8 mouse cellular contexts compared by ENCODE assay signal in genomic region chr5:123135471-123136360, GRCm38 (mm10). TPM values are rescaled to one million over a fixed set of nuclear protein-coding genes. Genes with fewer than 3 reads are reported as not detected.
A peak's percentile ranks its signal among the peaks of the same experiment; 100 is the strongest.
DNase-seq lines count a peak whose midpoint lies in the region; ATAC-seq and TF ChIP-seq lines count a peak whose summit lies in the region.

No protein-coding gene starts in this region.

- H3K27ac ChIP-seq in embryonic facial prominence, embryonic 11.5 days (replicated peaks; ENCODE audit: low read depth, low read length), result peak overlapping the region; percentile 100
- peak overlapping the region; percentile 100 for H3K27ac ChIP-seq in liver, embryonic 13.5 days
- H3K27ac ChIP-seq in thymus, adult 2 months (ENCODE audit: control insufficient read depth, insufficient read depth, low read length), result peak overlapping the region; percentile 95; the same call in 1 of the 2 replicates

- no peaks in the 10 kb centered on the region for H3K36me3 ChIP-seq in embryonic facial prominence, embryonic 11.5 days (replicated peaks; ENCODE audit: control insufficient read depth, insufficient read depth, low read depth, low read length)
- H3K36me3 ChIP-seq in liver, embryonic 13.5 days, result peaks cover 31% of the 10 kb centered on the region
- H3K36me3 ChIP-seq in thymus, adult 2 months (ENCODE audit: control insufficient read depth, insufficient read depth, low read length), result peaks cover 4% of the 10 kb centered on the region; the same call in 1 of the 2 replicates

- H3K27me3 ChIP-seq in embryonic facial prominence, embryonic 11.5 days (ENCODE audit: control insufficient read depth, insufficient read depth, low read length), result no peaks in the 10 kb centered on the region
- 0 out of 2 replicates have a peak, but pooled peaks cover 1% of the 10 kb centered on the region for H3K27me3 ChIP-seq in liver, embryonic 13.5 days
- H3K27me3 ChIP-seq in thymus, adult 2 months (ENCODE audit: control insufficient read depth, insufficient read depth, low read length), result no peaks in the 10 kb centered on the region

- no peak for TF ChIP-seq POLR2A in thymus, adult 2 months (IDR thresholded peaks at IDR 0.05; ENCODE audit: control insufficient read depth, extremely low read depth, insufficient read depth, low read length, poor library complexity)

- H3K9ac ChIP-seq in embryonic facial prominence, embryonic 11.5 days (replicated peaks; ENCODE audit: low read length), result peak overlapping the region; percentile 50
- H3K9ac ChIP-seq in liver, embryonic 13.5 days, result peak overlapping the region; percentile 100

- TF ChIP-seq CTCF in thymus, adult 2 months (IDR thresholded peaks at IDR 0.05; ENCODE audit: borderline replicate concordance, control insufficient read depth, extremely low read depth, insufficient read depth, low read length, poor library complexity), result no peak

- no peak for ATAC-seq in embryonic facial prominence, embryonic 11.5 days (replicated peaks; ENCODE audit: insufficient number of reproducible peaks, low FRiP score, low TSS enrichment, low read depth)
- peak; percentile 34 for ATAC-seq in liver, embryonic 13.5 days (ENCODE audit: low read depth)

- 2% methylated on average over 30 of the region's 30 CpGs for WGBS in embryonic facial prominence, embryonic 11.5 days
- WGBS in liver, embryonic 13.5 days (ENCODE audit: insufficient replicate concordance), result 9% methylated on average over 30 of the region's 30 CpGs
- 56% methylated on average over 30 of the region's 30 CpGs for WGBS in thymus, adult 2 months

- H3K4me3 ChIP-seq in embryonic facial prominence, embryonic 11.5 days (ENCODE audit: low read depth, low read length), result peak overlapping the region; percentile 98
- H3K4me3 ChIP-seq in liver, embryonic 13.5 days (replicated peaks), result peak overlapping the region; percentile 96
- H3K4me3 ChIP-seq in thymus, adult 2 months (ENCODE audit: control insufficient read depth, insufficient read depth, low read length), result peak overlapping the region; percentile 76

- peak; percentile 88 to 95 for DNase-seq in urinary bladder, adult 18-20 months (ENCODE audit: low spot score in 2 of 2)
- DNase-seq in urinary bladder, postnatal 10 days (ENCODE audit: low spot score), result no peak
- DNase-seq in embryonic facial prominence, embryonic 11.5 days (ENCODE audit: low spot score), result peak; percentile 70
- DNase-seq in heart, adult 8-10 months (ENCODE audit: low spot score), result peak; percentile 95
- DNase-seq in kidney, adult 8-10 months, result peak; percentile 95 to 96
- peak; percentile 86 for DNase-seq in liver, embryonic 13.5 days
- peak; percentile 59 for DNase-seq in neural tube, embryonic 10.5 days (ENCODE audit: extremely low spot score, low spot score)
- no peak for DNase-seq in thymus, adult 2 months

- no peaks in the 10 kb centered on the region for H3K9me3 ChIP-seq in embryonic facial prominence, embryonic 11.5 days (replicated peaks; ENCODE audit: control insufficient read depth, low read length)
- H3K9me3 ChIP-seq in liver, embryonic 13.5 days (replicated peaks), result no peaks in the 10 kb centered on the region

- H3K4me1 ChIP-seq in embryonic facial prominence, embryonic 11.5 days (ENCODE audit: control insufficient read depth, insufficient read depth, low read length), result peaks cover 21% of the 10 kb centered on the region
- peaks cover 91% of the 10 kb centered on the region for H3K4me1 ChIP-seq in liver, embryonic 13.5 days (replicated peaks)
- peaks cover 64% of the 10 kb centered on the region for H3K4me1 ChIP-seq in thymus, adult 2 months (replicated peaks; ENCODE audit: control insufficient read depth, insufficient read depth, low read length)

- H3K4me2 ChIP-seq in embryonic facial prominence, embryonic 11.5 days (ENCODE audit: low read depth, low read length), result peak overlapping the region; percentile 92
- H3K4me2 ChIP-seq in liver, embryonic 13.5 days, result peak overlapping the region; percentile 100

RNA-seq across cellular contexts. Expression of gene Rhof, which starts 3.2 kb away (rescaled TPM):
- polyA plus RNA-seq in embryonic facial prominence, embryonic 11.5 days (2014; fragmentation: Nextera tagmentation; extraction: Ambion mirVana), result 1.6 and 2.0 TPM in 2 replicates
- 1 to 10 TPM in 1 of 4 experiments, under 1 TPM in 3; 0.38 to 1.7 (median 0.68) TPM for total RNA-seq in heart, adult 8-10 months (2022)
- 2.5 and 3.4 TPM in 2 replicates for polyA plus RNA-seq in liver, embryonic 13.5 days (2015; fragmentation: Nextera tagmentation; extraction: Ambion mirVana)
- 45.1 and 51.9 TPM in 2 replicates for polyA plus RNA-seq in thymus, adult 2 months (2012; rRNA removed)

RNA-seq across cellular contexts. Expression of gene Setd1b, which starts 6.3 kb away (rescaled TPM):
- polyA plus RNA-seq in embryonic facial prominence, embryonic 11.5 days (2014; fragmentation: Nextera tagmentation; extraction: Ambion mirVana), result 9.6 and 9.8 TPM in 2 replicates
- 10 to 100 TPM; 14.3 to 21.5 (median 18.2) TPM for total RNA-seq in heart, adult 8-10 months (2022)
- polyA plus RNA-seq in liver, embryonic 13.5 days (2015; fragmentation: Nextera tagmentation; extraction: Ambion mirVana), result 3.4 and 3.8 TPM in 2 replicates
- 45.5 and 66.9 TPM in 2 replicates for polyA plus RNA-seq in thymus, adult 2 months (2012; rRNA removed)

RNA-seq across cellular contexts. Expression of gene Psmd9, which starts 33.5 kb away (rescaled TPM):
- 74.0 and 75.3 TPM in 2 replicates for polyA plus RNA-seq in embryonic facial prominence, embryonic 11.5 days (2014; fragmentation: Nextera tagmentation; extraction: Ambion mirVana)
- total RNA-seq in heart, adult 8-10 months (2022), result 10 to 100 TPM; 11.7 to 16.6 (median 13.8) TPM
- polyA plus RNA-seq in liver, embryonic 13.5 days (2015; fragmentation: Nextera tagmentation; extraction: Ambion mirVana), result 76.0 and 76.3 TPM in 2 replicates
- 32.7 and 34.7 TPM in 2 replicates for polyA plus RNA-seq in thymus, adult 2 months (2012; rRNA removed)

RNA-seq across cellular contexts. Expression of gene Hpd, which starts 46.8 kb away (rescaled TPM):
- polyA plus RNA-seq in embryonic facial prominence, embryonic 11.5 days (2014; fragmentation: Nextera tagmentation; extraction: Ambion mirVana), result not detected in 2 replicates
- not detected for total RNA-seq in heart, adult 8-10 months (2022)
- 12.4 and 15.2 TPM in 2 replicates for polyA plus RNA-seq in liver, embryonic 13.5 days (2015; fragmentation: Nextera tagmentation; extraction: Ambion mirVana)
- polyA plus RNA-seq in thymus, adult 2 months (2012; rRNA removed), result 1.5 and 6.0 TPM in 2 replicates

Comparison
In these comparisons a context has a peak if more than half of its experiments do, and no peak if none do; other contexts are left out.
1. DNase-seq: peak in urinary bladder, adult 18-20 months (2 of 2), embryonic facial prominence, embryonic 11.5 days (single experiment), heart, adult 8-10 months (single experiment), kidney, adult 8-10 months (2 of 2), liver, embryonic 13.5 days (single experiment) and neural tube, embryonic 10.5 days (single experiment); none in urinary bladder, postnatal 10 days (single experiment) and thymus, adult 2 months (single experiment).
2. RNA of gene Rhof, which starts 3.2 kb away (polyA plus RNA-seq): 45.1 to 51.9 TPM in thymus, adult 2 months; 2.5 to 3.4 TPM in liver, embryonic 13.5 days and 1.6 to 2.0 TPM in embryonic facial prominence, embryonic 11.5 days; every median in the first group is over 10 times any median in the second.
3. Peak in every context shown above with its lines, with median percentiles within 50 percentile points of each other: H3K27ac ChIP-seq and H3K4me3 ChIP-seq.